Mouse (Mus musculus) left cerebral cortex, postnatal 4 days (tissue): ENCODE measurements at regions not wholly inside any gene's neighbourhood (a gene's known extent, or its start where the extent isn't known, plus 50 kb on each side); places are given as distances from the start of the nearest gene placed in this dataset.
A peak's percentile ranks its signal among the peaks of the same experiment; 100 is the strongest.

Experiments
- DNase-seq: peaks from one replicate; pipeline ENCODE4 v3.0.0-alpha.2; 2022
- intact Hi-C: fragments of 180-260 bp; cut with DNase I; formaldehyde crosslinking; loops from one replicate; pipeline ENCODE4 v1.15.1; 2025

- no peak for DNase-seq
- intact Hi-C loops: no loop called here
Observed at GRCm38 (mm10) chr13:78602211-78602860, 402.8 kb upstream of the Nr2f1 start.

GRCm38 (mm10) chr13:78580863-78581595 is 381.5 kb upstream of the Nr2f1 start:
- intact Hi-C loops: no loop called here
- DNase-seq: peak; percentile 55

GRCm38 (mm10) chr13:78577497-78577896 is 377.9 kb upstream of the Nr2f1 start:
- no peak for DNase-seq
- intact Hi-C loops: loop anchor here (10.0 kb wide), 1 partner anchor 373 kb away; no protein-coding TSS in a partner anchor

GRCm38 (mm10) chr13:78576300-78577296 is 377.0 kb upstream of the Nr2f1 start:
- intact Hi-C loops: loop anchor here (10.0 kb wide), 1 partner anchor 372 kb away; no protein-coding TSS in a partner anchor
- DNase-seq: no peak

- DNase-seq: no peak
- intact Hi-C loops: loop anchor here (10.0 kb wide), 1 partner anchor 366 kb away; no protein-coding TSS in a partner anchor
Observed at GRCm38 (mm10) chr13:78571093-78571492, 371.5 kb upstream of the Nr2f1 start.

GRCm38 (mm10) chr13:78524446-78524937 is 324.9 kb upstream of the Nr2f1 start:
- no peak for DNase-seq
- intact Hi-C loops: no loop called here

- no peak for DNase-seq
- intact Hi-C loops: no loop called here
Observed at GRCm38 (mm10) chr13:78520771-78521170, 321.2 kb upstream of the Nr2f1 start.

- intact Hi-C loops: no loop called here
- DNase-seq: no peak
Observed at GRCm38 (mm10) chr13:78520186-78520585, 320.6 kb upstream of the Nr2f1 start.

GRCm38 (mm10) chr13:78500551-78500950 is 301.0 kb upstream of the Nr2f1 start:
- no peak for DNase-seq
- intact Hi-C loops: no loop called here

GRCm38 (mm10) chr13:78483760-78484357 is 284.3 kb upstream of the Nr2f1 start:
- DNase-seq: no peak
- intact Hi-C loops: no loop called here

GRCm38 (mm10) chr13:78482929-78483759 is 283.6 kb upstream of the Nr2f1 start:
- intact Hi-C loops: no loop called here
- peak; percentile 62 for DNase-seq

- DNase-seq: no peak
- intact Hi-C loops: no loop called here
Observed at GRCm38 (mm10) chr13:78451333-78452070, 251.9 kb upstream of the Nr2f1 start.

- intact Hi-C loops: loop anchor here (10.0 kb wide), 1 partner anchor 242 kb away; no protein-coding TSS in a partner anchor
- no peak for DNase-seq
Observed at GRCm38 (mm10) chr13:78446726-78447031, 247.1 kb upstream of the Nr2f1 start.

GRCm38 (mm10) chr13:78445891-78446725 is 246.6 kb upstream of the Nr2f1 start:
- intact Hi-C loops: loop anchor here (10.0 kb wide), 1 partner anchor 241 kb away; no protein-coding TSS in a partner anchor
- no peak for DNase-seq

- intact Hi-C loops: loop anchor here (10.0 kb wide), 1 partner anchor 240 kb away; no protein-coding TSS in a partner anchor
- no peak for DNase-seq
Observed at GRCm38 (mm10) chr13:78444691-78445349, 245.3 kb upstream of the Nr2f1 start.

GRCm38 (mm10) chr13:78428469-78428868 is 228.9 kb upstream of the Nr2f1 start:
- intact Hi-C loops: no loop called here
- no peak for DNase-seq

- intact Hi-C loops: no loop called here
Observed at GRCm38 (mm10) chr13:78428084-78428445, 228.5 kb upstream of the Nr2f1 start.

More at GRCm38 (mm10) chr13:78428084-78428445, 228.5 kb upstream of the Nr2f1 start:
- no peak for DNase-seq
